Mouse (Mus musculus): ENCODE results near the gene Pskh1. TPM values are rescaled to one million over a fixed set of nuclear protein-coding genes. Genes with fewer than 3 reads are reported as not detected.

Gene Pskh1
- total RNA-seq, 2 experiments from 2014 or later = 8.0 to 9.9 TPM

DNA sequence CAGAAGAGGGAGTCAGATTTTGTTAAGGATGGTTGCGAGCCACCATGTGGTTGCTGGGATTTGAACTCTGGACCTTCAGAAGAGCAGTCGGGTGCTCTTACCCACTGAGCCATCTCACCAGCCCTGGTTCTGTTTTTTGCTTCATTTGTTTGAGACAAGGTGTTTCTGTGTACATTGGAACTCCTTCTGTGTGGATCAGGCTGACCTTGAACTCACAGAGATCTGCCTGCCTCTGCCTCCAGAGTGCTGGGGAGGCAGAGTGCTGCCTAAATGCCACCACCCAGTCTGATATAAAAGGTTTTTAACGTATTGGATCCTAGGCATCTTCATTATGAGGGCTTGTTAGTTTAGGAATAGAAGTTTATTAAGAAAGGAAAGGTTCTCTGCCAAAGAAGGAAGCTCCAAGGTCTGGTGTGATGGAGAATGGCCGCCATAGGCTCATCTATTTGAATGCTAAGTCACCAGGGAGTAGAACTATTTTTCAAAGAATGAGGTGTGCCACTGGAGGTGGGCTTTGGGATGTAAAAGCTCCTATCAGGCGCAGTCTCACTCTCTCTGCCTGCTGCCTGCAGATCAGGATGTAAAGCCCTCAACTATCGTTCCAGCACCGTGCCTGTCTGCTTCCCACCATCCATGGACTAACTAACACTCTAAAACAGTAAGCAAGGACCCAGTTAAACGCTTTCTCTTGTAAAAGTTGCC is 70.9 kb downstream of the Pskh1 start:
- Histone ChIP-seq H3K27ac (no peak overlapping the region), H3K4me3 (no peak overlapping the region)
- TF ChIP-seq CTCF (conservative IDR thresholded peaks at IDR 0.05) = no peak
- no peak for DNase-seq (ENCODE audit: low spot score in 2 of 2)

- H3K4me3 ChIP-seq = no peak overlapping the region
- no peak for DNase-seq (ENCODE audit: low spot score in 2 of 2)
- no peak overlapping the region for H3K27ac ChIP-seq
- TF ChIP-seq CTCF (conservative IDR thresholded peaks at IDR 0.05) = no peak
These were observed 75.1 kb downstream of the Pskh1 start for GRCm38 (mm10) chr8:105975363-105975762.

DNA sequence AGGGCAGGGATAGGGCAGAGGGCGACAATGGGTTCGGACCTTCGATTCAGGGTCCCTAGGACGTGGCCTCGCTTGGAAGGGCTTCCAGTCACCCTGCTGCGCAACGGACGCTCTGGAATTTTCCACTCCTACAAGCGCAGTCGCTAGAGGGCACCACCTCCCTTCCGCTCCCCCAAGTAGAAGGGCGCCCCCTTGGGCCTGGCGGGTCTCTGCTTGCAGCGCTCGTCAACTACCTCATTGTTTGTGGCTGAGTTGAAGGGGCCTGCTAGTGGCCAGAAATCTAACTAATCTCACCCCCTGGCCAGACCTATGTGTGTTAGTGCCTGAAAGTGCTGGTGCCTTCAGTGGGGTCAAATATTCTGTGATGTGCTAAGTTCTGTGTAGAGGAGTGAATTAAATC is 79.1 kb downstream of the Pskh1 start, which contains the start of gene Dpep3:
Dpep3 (minus strand) TSS at position 105 of the 400 bp plus-strand sequence.
- Histone ChIP-seq H3K4me3 (no peak within 1 kb of the TSS), H3K27ac (no peak within 1 kb of the TSS)
- TF ChIP-seq CTCF (conservative IDR thresholded peaks at IDR 0.05) = no peak
- no peak for DNase-seq (ENCODE audit: low spot score in 2 of 2)

DNA sequence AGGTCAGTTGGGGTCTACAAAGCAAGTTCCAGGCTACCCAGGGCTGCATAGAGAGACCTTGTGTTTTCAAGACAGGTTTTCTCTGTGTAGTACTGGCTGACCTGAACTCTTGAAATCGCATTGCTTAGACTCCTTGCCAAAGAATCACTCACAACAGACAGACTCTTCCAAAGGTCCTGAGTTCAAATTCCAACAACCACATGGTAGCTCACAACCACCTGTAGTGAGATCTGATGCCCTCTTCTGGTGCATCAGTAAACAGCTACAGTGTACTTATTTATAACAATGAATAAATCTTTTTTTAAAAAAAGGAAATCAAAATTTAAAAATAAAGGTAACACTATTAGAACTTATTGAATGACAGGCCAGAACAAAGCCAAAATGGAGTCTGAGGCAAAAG is 80.9 kb downstream of the Pskh1 start:
- TF ChIP-seq CTCF (conservative IDR thresholded peaks at IDR 0.05) = peak; percentile 62
- no peak for DNase-seq (ENCODE audit: low spot score in 2 of 2)
- no peak overlapping the region for H3K4me3 ChIP-seq
- no peak overlapping the region for H3K27ac ChIP-seq

Small RNAs within 50 kb of the gene (microRNA-seq; reads per million reads assigned to microRNA genes)
- gene Mir7074 = 0 to 0.18 reads per million in 2 experiments

Other genes starting within 250 kb of the Pskh1 start
- gene Carmil2, start 214.2 kb upstream of the Pskh1 start, total RNA-seq (2021) = 10 to 100 TPM; 71.1 to 76.9 TPM
- gene Acd, start 199.3 kb upstream of the Pskh1 start, total RNA-seq (2021) = 10 to 100 TPM; 41.1 to 41.5 TPM
- gene Pard6a, start 199.3 kb upstream of the Pskh1 start, total RNA-seq (2021) = 10 to 100 TPM; 32.7 to 35.4 TPM
- gene 4933405L10Rik, start 192.8 kb upstream of the Pskh1 start, total RNA-seq (2021) = under 1 TPM in 1 of 2 experiments, not detected in 1; 0.84 TPM
- gene Enkd1, start 192.2 kb upstream of the Pskh1 start, total RNA-seq (2021) = 10 to 100 TPM in 1 of 2 experiments, 1 to 10 TPM in 1; 8.1 to 10.8 TPM
- gene Gfod2, start 141.8 kb upstream of the Pskh1 start, total RNA-seq (2021) = 10 to 100 TPM; 18.2 to 22.8 TPM
- gene Ranbp10, start 73.1 kb upstream of the Pskh1 start, total RNA-seq (2021) = 10 to 100 TPM; 25.1 to 27.3 TPM
- under 1 TPM; 0.22 to 0.28 TPM for gene Tsnaxip1, start 72.7 kb upstream of the Pskh1 start, total RNA-seq (2021)
- gene Cenpt, start 47.2 kb upstream of the Pskh1 start, total RNA-seq (2021) = 10 to 100 TPM; 14.6 to 16.0 TPM
- 10 to 100 TPM; 37.2 to 38.9 TPM for gene Thap11, start 45.3 kb upstream of the Pskh1 start, total RNA-seq (2021)
- 10 to 100 TPM; 33.5 to 40.8 TPM for gene Nutf2, start 39.9 kb upstream of the Pskh1 start, total RNA-seq (2021)
- gene Edc4, start 19.6 kb upstream of the Pskh1 start, total RNA-seq (2021) = 10 to 100 TPM; 69.0 to 70.4 TPM
- 1 to 10 TPM; 2.4 TPM for gene Nrn1l, start 6.9 kb upstream of the Pskh1 start, total RNA-seq (2021)
- 1 to 10 TPM; 1.4 to 1.5 TPM for gene Ctrl, start 33.4 kb downstream of the Pskh1 start, total RNA-seq (2021)
- 10 to 100 TPM; 53.0 to 61.6 TPM for gene Psmb10, start 38.0 kb downstream of the Pskh1 start, total RNA-seq (2021)
- 10 to 100 TPM; 37.6 to 40.6 TPM for gene Lcat, start 42.9 kb downstream of the Pskh1 start, total RNA-seq (2021)
- 10 to 100 TPM; 19.4 to 26.6 TPM for gene Slc12a4, start 65.7 kb downstream of the Pskh1 start, total RNA-seq (2021)
- not detected for gene Dpep3, start 79.0 kb downstream of the Pskh1 start, total RNA-seq (2021)
- gene Dus2, start 90.9 kb downstream of the Pskh1 start, total RNA-seq (2021) = 10 to 100 TPM; 21.0 TPM
- gene Dpep2nb, start 105.5 kb downstream of the Pskh1 start, total RNA-seq (2021) = not detected
- 10 to 100 TPM; 12.4 to 14.0 TPM for gene Ddx28, start 111.4 kb downstream of the Pskh1 start, total RNA-seq (2021)
- gene Nfatc3, start 158.4 kb downstream of the Pskh1 start, total RNA-seq (2021) = 10 to 100 TPM; 12.4 to 12.7 TPM
- under 1 TPM; 0.39 to 0.67 TPM for gene Esrp2, start 236.5 kb downstream of the Pskh1 start, total RNA-seq (2021)
- gene Pla2g15, start 250.0 kb downstream of the Pskh1 start, total RNA-seq (2021) = 10 to 100 TPM; 21.7 to 21.8 TPM